Mouse (Mus musculus) MEL (cell line): ENCODE results near the gene Nckap5l. TPM values are rescaled to one million over a fixed set of nuclear protein-coding genes. Genes with fewer than 3 reads are reported as not detected.
A peak's percentile ranks its signal among the peaks of the same experiment; 100 is the strongest.

Source experiments
- DNase-seq: peaks from one replicate; pipeline ENCODE4 v3.0.0; 2011; ENCODE audit warnings: low read depth, low spot score
- H3K27ac ChIP-seq: 2 replicates; pipeline ENCODE4 v1.5.1; 2012; ENCODE audit warnings: low read depth, mild to moderate bottlenecking, control low read depth, low read length, moderate library complexity; ENCODE audit not compliant: control insufficient read depth
- H3K27me3 ChIP-seq, 2 experiments: fragments of 150-350 bp in 1 of 2; sonication (generic) in 1 of 2; 2 replicates each; pipeline ENCODE4 v1.6.1; 2012; ENCODE audit warnings: low read length in 2 of 2, mild to moderate bottlenecking in 2 of 2, improper control_type of control experiment in 1 of 2, moderate library complexity in 1 of 2; ENCODE audit not compliant: insufficient read depth in 2 of 2, control insufficient read depth in 1 of 2
- H3K36me3 ChIP-seq, 2 experiments: 2 replicates each; pipeline ENCODE4 v1.6.1; 2012 to 2014; ENCODE audit warnings: low read length in 2 of 2, improper control_type of control experiment in 1 of 2, inconsistent platforms in 1 of 2, mild to moderate bottlenecking in 1 of 2; ENCODE audit not compliant: insufficient read depth in 2 of 2, control insufficient read depth in 1 of 2
- H3K4me1 ChIP-seq, 2 experiments: fragments of 150-350 bp in 1 of 2; sonication (generic) in 1 of 2; 2 replicates each; pipeline ENCODE4 v1.6.1; 2012; ENCODE audit warnings: low read length in 2 of 2, improper control_type of control experiment in 1 of 2, mild to moderate bottlenecking in 1 of 2; ENCODE audit not compliant: insufficient read depth in 2 of 2, control insufficient read depth in 1 of 2
- H3K4me3 ChIP-seq, 2 experiments: fragments of 150-350 bp in 1 of 2; sonication (generic) in 1 of 2; 2 replicates each; pipeline ENCODE4 v1.5.1; 2012; ENCODE audit warnings: low read depth in 2 of 2, low read length in 2 of 2, mild to moderate bottlenecking in 2 of 2, moderate library complexity in 2 of 2, control low read depth in 1 of 2, improper control_type of control experiment in 1 of 2; ENCODE audit not compliant: control insufficient read depth in 1 of 2, insufficient read depth in 1 of 2
- H3K79me2 ChIP-seq: 2 replicates; pipeline ENCODE4 v1.6.1; 2012; ENCODE audit warnings: mild to moderate bottlenecking, low read length, moderate library complexity; ENCODE audit not compliant: control insufficient read depth, poor library complexity, insufficient read depth
- H3K9ac ChIP-seq: 2 replicates; pipeline ENCODE4 v1.6.1; 2012; ENCODE audit warnings: low read depth, mild to moderate bottlenecking, control low read depth, low read length, moderate library complexity; ENCODE audit not compliant: control insufficient read depth, poor library complexity, severe bottlenecking
- H3K9me3 ChIP-seq: fragments of 150-350 bp; sonication (generic); replicated peaks from 2 replicates; pipeline ENCODE4 v1.6.1; 2012; ENCODE audit warnings: mild to moderate bottlenecking, low read length, improper control_type of control experiment, moderate library complexity; ENCODE audit not compliant: insufficient read depth
- BHLHE40 ChIP-seq: IDR thresholded peaks from 2 replicates; pipeline ENCODE4 v1.6.1; 2012; ENCODE audit warnings: low read depth, mild to moderate bottlenecking, inconsistent platforms, low read length, improper control_type of control experiment, borderline replicate concordance
- CHD1 ChIP-seq: IDR thresholded peaks from 2 replicates; pipeline ENCODE4 v1.6.1; 2012; ENCODE audit warnings: low read depth, mild to moderate bottlenecking, inconsistent platforms, low read length, improper control_type of control experiment
- CHD2 ChIP-seq: IDR thresholded peaks from 2 replicates; pipeline ENCODE4 v1.6.1; 2011; ENCODE audit warnings: low read length, improper control_type of control experiment
- CTCF ChIP-seq, 3 experiments: IDR thresholded peaks in 2 of 3; conservative IDR thresholded peaks in 1 of 3; 2 replicates each; pipeline ENCODE4 v1.5.1; 2011 to 2012; ENCODE audit warnings: low read length in 3 of 3, low read depth in 2 of 3, mild to moderate bottlenecking in 2 of 3, improper control_type of control experiment in 1 of 3, inconsistent platforms in 1 of 3, mixed read lengths in 1 of 3, moderate library complexity in 1 of 3; ENCODE audit not compliant: control insufficient read depth in 1 of 3, insufficient read depth in 1 of 3, poor library complexity in 1 of 3, severe bottlenecking in 1 of 3
- ELF1 ChIP-seq: IDR thresholded peaks from 2 replicates; pipeline ENCODE4 v1.6.1; 2014; ENCODE audit warnings: low read depth, mild to moderate bottlenecking, inconsistent platforms, low read length, improper control_type of control experiment, moderate library complexity
- ETS1 ChIP-seq: IDR thresholded peaks from 2 replicates; pipeline ENCODE4 v1.6.1; 2012; ENCODE audit warnings: low read depth, mild to moderate bottlenecking, inconsistent platforms, low read length, improper control_type of control experiment, moderate library complexity
- GABPA ChIP-seq: IDR thresholded peaks from 2 replicates; pipeline ENCODE4 v1.6.1; 2012; ENCODE audit warnings: low read depth, mild to moderate bottlenecking, inconsistent platforms, low read length, improper control_type of control experiment, moderate library complexity
- HCFC1 ChIP-seq: IDR thresholded peaks from 2 replicates; pipeline ENCODE4 v1.6.1; 2012; ENCODE audit warnings: low read depth, mild to moderate bottlenecking, inconsistent platforms, low read length, improper control_type of control experiment, moderate library complexity
- JUND ChIP-seq: IDR thresholded peaks from 2 replicates; pipeline ENCODE4 v1.6.1; 2011; ENCODE audit warnings: low read depth, mild to moderate bottlenecking, improper control_type of control experiment, low read length
- MAX ChIP-seq: IDR thresholded peaks from 2 replicates; pipeline ENCODE4 v1.6.1; 2011; ENCODE audit warnings: low read length, improper control_type of control experiment
- MAZ ChIP-seq: IDR thresholded peaks from 2 replicates; pipeline ENCODE4 v1.6.1; 2012; ENCODE audit warnings: low read depth, mild to moderate bottlenecking, inconsistent platforms, low read length, improper control_type of control experiment
- MYB ChIP-seq: IDR thresholded peaks from 2 replicates; pipeline ENCODE4 v1.6.1; 2011; ENCODE audit warnings: mild to moderate bottlenecking, low read depth, low read length, improper control_type of control experiment
- NELFE ChIP-seq: IDR thresholded peaks from 2 replicates; pipeline ENCODE4 v1.6.1; 2011; ENCODE audit warnings: low read depth, low read length, improper control_type of control experiment
- NRF1 ChIP-seq: IDR thresholded peaks from 2 replicates; pipeline ENCODE4 v1.6.1; 2014; ENCODE audit warnings: low read depth, mild to moderate bottlenecking, inconsistent platforms, low read length, improper control_type of control experiment, moderate library complexity; ENCODE audit not compliant: poor library complexity, insufficient read depth, severe bottlenecking
- POLR2A ChIP-seq, 2 experiments: IDR thresholded peaks; 2 replicates each; pipeline ENCODE4 v1.6.1; 2011 to 2012; ENCODE audit warnings: low read length in 2 of 2, mild to moderate bottlenecking in 2 of 2, control low read depth in 1 of 2, improper control_type of control experiment in 1 of 2, low read depth in 1 of 2, moderate library complexity in 1 of 2; ENCODE audit not compliant: control insufficient read depth in 1 of 2, insufficient read depth in 1 of 2, poor library complexity in 1 of 2
- POLR2AphosphoS2 ChIP-seq: IDR thresholded peaks from 2 replicates; pipeline ENCODE4 v1.6.1; 2011; ENCODE audit warnings: low read length, improper control_type of control experiment
- POLR2AphosphoS5 ChIP-seq: IDR thresholded peaks from 2 replicates; pipeline ENCODE4 v1.6.1; 2012; ENCODE audit warnings: low read depth, borderline replicate concordance, mild to moderate bottlenecking, inconsistent platforms, low read length, moderate library complexity, mixed read lengths
- RAD21 ChIP-seq: IDR thresholded peaks from 2 replicates; pipeline ENCODE4 v1.6.1; 2011; ENCODE audit warnings: mild to moderate bottlenecking, low read depth, low read length, improper control_type of control experiment
- SIN3A ChIP-seq: IDR thresholded peaks from 2 replicates; pipeline ENCODE4 v1.6.1; 2012; ENCODE audit warnings: low read length, improper control_type of control experiment, inconsistent platforms
- TAL1 ChIP-seq: IDR thresholded peaks from 2 replicates; pipeline ENCODE4 v1.6.1; 2012; ENCODE audit warnings: mild to moderate bottlenecking, inconsistent platforms, low read length, moderate library complexity, mixed read lengths
- TBP ChIP-seq: IDR thresholded peaks from 2 replicates; pipeline ENCODE4 v1.8.0; 2011; ENCODE audit warnings: low read depth, low read length, improper control_type of control experiment
- TCF12 ChIP-seq: IDR thresholded peaks from 2 replicates; pipeline ENCODE4 v1.6.1; 2014; ENCODE audit warnings: low read depth, mild to moderate bottlenecking, inconsistent platforms, low read length, improper control_type of control experiment, moderate library complexity
- UBTF ChIP-seq: IDR thresholded peaks from 2 replicates; pipeline ENCODE4 v1.6.1; 2012; ENCODE audit warnings: low read depth, mild to moderate bottlenecking, inconsistent platforms, low read length, improper control_type of control experiment, moderate library complexity, borderline replicate concordance; ENCODE audit not compliant: insufficient read depth
- USF1 ChIP-seq: IDR thresholded peaks from 2 replicates; pipeline ENCODE4 v1.6.1; 2014; ENCODE audit warnings: low read depth, mild to moderate bottlenecking, inconsistent platforms, low read length, improper control_type of control experiment, moderate library complexity
- USF2 ChIP-seq, 2 experiments: IDR thresholded peaks; 2 replicates each; pipeline ENCODE4 v1.6.1; 2011 to 2012; ENCODE audit warnings: improper control_type of control experiment in 2 of 2, low read length in 2 of 2, borderline replicate concordance in 1 of 2, inconsistent platforms in 1 of 2, low read depth in 1 of 2, mild to moderate bottlenecking in 1 of 2; ENCODE audit not compliant: insufficient read depth in 1 of 2
- ZC3H11A ChIP-seq: IDR thresholded peaks from 2 replicates; pipeline ENCODE4 v1.6.1; 2012; ENCODE audit warnings: low read depth, mild to moderate bottlenecking, inconsistent platforms, low read length, improper control_type of control experiment
- ZMIZ1 ChIP-seq: IDR thresholded peaks from 2 replicates; pipeline ENCODE4 v1.6.1; 2012; ENCODE audit warnings: low read depth, mild to moderate bottlenecking, inconsistent platforms, low read length, improper control_type of control experiment, moderate library complexity
- polyA plus RNA-seq, 2 experiments: library from polyadenylated mRNA; stranded (reverse) in 1 of 2; unstranded in 1 of 2; fragments of >175 nt in 1 of 2; fragments of >200 nt in 1 of 2; gene quantifications; 2 replicates each; pipeline versions ENCODE4 v1.2.1 to v1.2.4; 2012; ENCODE audit warnings: low replicate concordance in 2 of 2, low read depth in 1 of 2; ENCODE audit not compliant: insufficient read length in 2 of 2, insufficient read depth in 1 of 2, missing spikeins in 1 of 2
- total RNA-seq: library from RNA; depleted of rRNA; stranded (reverse); fragments of 300-350 nt; gene quantifications from 2 replicates; pipeline ENCODE4 v1.2.3, GENCODE M21; 2012

Gene Nckap5l
- total and polyA plus RNA-seq, 3 experiments, result 2.5 to 14.1 TPM; not detected in 1

DNA sequence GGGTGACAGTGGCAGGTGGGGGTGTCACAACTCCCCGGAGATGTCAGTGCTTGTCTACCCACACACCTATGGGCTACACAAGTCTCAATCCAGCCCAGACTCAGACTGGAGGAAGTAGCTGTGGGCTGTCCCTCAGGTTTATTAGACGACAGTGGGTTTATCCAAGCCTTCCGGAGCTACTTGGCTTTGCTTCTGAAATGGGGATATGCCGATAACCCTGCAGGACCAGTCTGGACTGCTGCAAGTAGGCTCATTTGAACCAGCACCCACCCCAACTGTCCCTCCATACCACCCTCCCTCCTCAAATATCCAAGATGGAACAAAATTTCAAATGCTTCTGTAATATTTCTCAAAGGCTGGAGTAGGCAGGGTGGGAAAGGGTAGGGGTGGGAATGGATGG lies 40.8 kb upstream of the Nckap5l start:
- H3K4me1 ChIP-seq, result peaks cover 2 to 25% of the 10 kb centered on the region in 2 experiments; a peak in 3 of 4 replicates
- peaks cover 0 to 4% of the 10 kb centered on the region in 2 experiments; a peak in 2 of 4 replicates for H3K36me3 ChIP-seq
- H3K9ac ChIP-seq, result no peak overlapping the region; the same call in 1 of the 2 replicates
- peaks cover 3 to 5% of the 10 kb centered on the region in 2 experiments; a peak in 2 of 4 replicates for H3K27me3 ChIP-seq
- TF ChIP-seq BHLHE40 (no peak), NELFE (no peak), JUND (no peak), ELF1 (no peak), CHD1 (no peak), CTCF (IDR thresholded peaks at IDR 0.05 in 2 of 3, conservative IDR thresholded peaks at IDR 0.05 in 1 of 3; ENCODE audit: control insufficient read depth in 1 of 3, insufficient read depth in 1 of 3, low read depth in 2 of 3, low read length in 3 of 3, poor library complexity in 1 of 3, severe bottlenecking in 1 of 3) (no peak), MAZ (no peak), USF2 (IDR thresholded peaks at IDR 0.05; ENCODE audit: borderline replicate concordance in 1 of 2, insufficient read depth in 1 of 2, low read depth in 1 of 2, low read length in 2 of 2) (no peak), MYB (no peak), POLR2AphosphoS5 (no peak), USF1 (no peak), ETS1 (no peak)
- H3K9me3 ChIP-seq, result no peaks in the 10 kb centered on the region
- peak overlapping the region; percentile 23 for H3K27ac ChIP-seq
- no peaks in the 10 kb centered on the region for H3K79me2 ChIP-seq
- DNase-seq, result no peak
- peak overlapping the region in 1 of 2 experiments; percentile 42; a peak in 1 of 4 replicates for H3K4me3 ChIP-seq

DNA sequence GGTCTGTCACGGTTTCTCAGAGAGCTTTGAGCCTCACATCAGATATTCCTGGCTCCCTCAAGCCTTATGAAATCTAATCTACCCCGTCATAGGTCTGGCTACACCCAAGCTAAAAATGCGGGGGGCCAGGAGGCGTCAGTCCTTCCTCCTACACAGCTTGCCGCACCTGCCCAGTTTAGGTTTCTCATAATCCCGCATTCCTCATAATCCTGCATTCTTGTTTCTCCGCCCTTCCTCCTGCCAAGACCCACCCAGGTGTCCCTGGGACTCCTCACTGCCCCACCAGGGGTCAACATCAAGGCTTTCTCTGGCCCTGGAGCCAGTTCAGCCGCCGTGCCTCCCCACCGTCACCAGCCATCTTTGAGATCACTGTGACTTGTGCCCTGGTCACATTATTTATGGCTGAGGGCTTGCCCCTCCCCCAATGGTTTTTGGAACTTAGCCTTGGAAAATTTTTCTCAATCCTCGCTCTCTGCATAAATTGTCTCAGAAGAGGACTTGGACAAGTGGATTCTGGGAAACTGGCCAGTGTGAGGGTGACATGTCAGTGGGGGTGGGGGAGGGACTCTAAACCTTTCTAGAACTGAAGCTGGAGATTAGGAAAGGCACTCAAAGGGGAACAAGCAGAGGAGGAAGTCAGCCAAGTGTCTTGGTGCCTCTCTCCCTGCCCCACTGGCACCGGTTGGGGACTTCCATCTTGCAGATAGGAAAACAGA lies 40.1 kb upstream of the Nckap5l start:
- H3K79me2 ChIP-seq, result no peaks in the 10 kb centered on the region
- peaks cover 2 to 25% of the 10 kb centered on the region in 2 experiments; a peak in 3 of 4 replicates for H3K4me1 ChIP-seq
- H3K36me3 ChIP-seq, result peaks cover 0 to 4% of the 10 kb centered on the region in 2 experiments; a peak in 2 of 4 replicates
- no peaks in the 10 kb centered on the region for H3K9me3 ChIP-seq
- H3K4me3 ChIP-seq, result peak overlapping the region; percentile 21 to 42
- H3K27me3 ChIP-seq, result peaks cover 7 to 8% of the 10 kb centered on the region in 2 experiments
- peak overlapping the region; percentile 46 for H3K9ac ChIP-seq
- peak overlapping the region; percentile 37 for H3K27ac ChIP-seq
- DNase-seq, result peak; percentile 89
- no peak for TF ChIP-seq MAX
- TF ChIP-seq MYB, result peak; percentile 49; the same call in 1 of the 2 replicates
- 0 out of 2 replicates have a peak, but pooled peaks have one; percentile 12 for TF ChIP-seq POLR2AphosphoS5
- TF ChIP-seq TAL1, result no peak
- peak; percentile 61; the same call in 1 of the 2 replicates for TF ChIP-seq SIN3A
- TF ChIP-seq BHLHE40, result no peak
- no peak for TF ChIP-seq CTCF (IDR thresholded peaks at IDR 0.05 in 2 of 3, conservative IDR thresholded peaks at IDR 0.05 in 1 of 3; ENCODE audit: control insufficient read depth in 1 of 3, insufficient read depth in 1 of 3, low read depth in 2 of 3, low read length in 3 of 3, poor library complexity in 1 of 3, severe bottlenecking in 1 of 3)
- peak; percentile 77 for TF ChIP-seq POLR2AphosphoS2
- no peak for TF ChIP-seq GABPA
- peak; percentile 83 to 94 for TF ChIP-seq POLR2A (IDR thresholded peaks at IDR 0.05; ENCODE audit: control insufficient read depth in 1 of 2, insufficient read depth in 1 of 2, low read depth in 1 of 2, low read length in 2 of 2, poor library complexity in 1 of 2)
- TF ChIP-seq JUND, result no peak; the same call in 1 of the 2 replicates
- TF ChIP-seq UBTF, result no peak
- TF ChIP-seq HCFC1, result 0 out of 2 replicates have a peak, but pooled peaks have one; percentile 49
- peak; percentile 90 for TF ChIP-seq TBP
- TF ChIP-seq RAD21, result no peak
- TF ChIP-seq ETS1, result peak; percentile 33
- TF ChIP-seq USF1, result no peak
- TF ChIP-seq CHD1, result no peak
- 0 out of 2 replicates have a peak, but pooled peaks have one; percentile 28 for TF ChIP-seq TCF12
- TF ChIP-seq ZMIZ1, result peak; percentile 98
- peak; percentile 50; the same call in 1 of the 2 replicates for TF ChIP-seq NELFE
- TF ChIP-seq ZC3H11A, result no peak
- peak; percentile 81 for TF ChIP-seq CHD2
- TF ChIP-seq NRF1, result no peak
